Mouse (Mus musculus) Muller cell, postnatal 12 days (primary cell): Measurements from ENCODE around the gene Fam83f.
A peak's percentile ranks its signal among the peaks of the same experiment; 100 is the strongest.
"Not testable (repeated sequence)": the region's sequence is repeated elsewhere in the genome, so short reads cannot be mapped to it uniquely, and the experiment has no call there.

Source experiments
- DNase-seq: peaks from one replicate; pipeline ENCODE4 v3.0.0-alpha.2; 2015; ENCODE audit errors: inconsistent ontology term

Fam83f gene

GRCm38 (mm10) chr15:80705828-80706549 is 34.3 kb downstream of the Fam83f start:
- DNase-seq: peak; percentile 75

GRCm38 (mm10) chr15:80706596-80706995 is 34.9 kb downstream of the Fam83f start:
- DNase-seq: no peak

GRCm38 (mm10) chr15:80707088-80707487 is 35.4 kb downstream of the Fam83f start:
- peak; percentile 90 for DNase-seq

- peak; percentile 93 for DNase-seq
These were observed 37.9 kb downstream of the Fam83f start for GRCm38 (mm10) chr15:80709593-80709992.

- no peak for DNase-seq
These were observed 38.6 kb downstream of the Fam83f start for GRCm38 (mm10) chr15:80710257-80710607.

GRCm38 (mm10) chr15:80710608-80711363 is 39.1 kb downstream of the Fam83f start, which contains the start of gene Tnrc6b:
Gene Tnrc6b, plus strand, starts transcription at chr15:80711313.
- peak; percentile 100 for DNase-seq

- DNase-seq: peak; percentile 81
These were observed 39.9 kb downstream of the Fam83f start for GRCm38 (mm10) chr15:80711401-80712151.

- no peak for DNase-seq
These were observed 42.7 kb downstream of the Fam83f start for GRCm38 (mm10) chr15:80714299-80714698.

GRCm38 (mm10) chr15:80716631-80717135 is 45.0 kb downstream of the Fam83f start:
- DNase-seq: no peak

GRCm38 (mm10) chr15:80717431-80717830 is 45.8 kb downstream of the Fam83f start:
- DNase-seq: peak; percentile 24

- no peak for DNase-seq
These were observed 48.6 kb downstream of the Fam83f start for GRCm38 (mm10) chr15:80720249-80720648.

GRCm38 (mm10) chr15:80721861-80722260 is 50.2 kb downstream of the Fam83f start:
- DNase-seq: no peak

GRCm38 (mm10) chr15:80722366-80722765 is 50.7 kb downstream of the Fam83f start:
- DNase-seq: no peak

- no peak for DNase-seq
These were observed 57.8 kb downstream of the Fam83f start for GRCm38 (mm10) chr15:80729477-80729876.

GRCm38 (mm10) chr15:80731043-80731442 is 59.4 kb downstream of the Fam83f start:
- DNase-seq: no peak

GRCm38 (mm10) chr15:80731511-80731910 is 59.9 kb downstream of the Fam83f start:
- no peak for DNase-seq

- peak; percentile 10 for DNase-seq
These were observed 60.8 kb downstream of the Fam83f start for GRCm38 (mm10) chr15:80732266-80733030.

- DNase-seq: no peak
These were observed 63.7 kb downstream of the Fam83f start for GRCm38 (mm10) chr15:80735300-80735699.

- DNase-seq: not testable (repeated sequence)
These were observed 64.1 kb downstream of the Fam83f start for GRCm38 (mm10) chr15:80735708-80736107.

- no peak for DNase-seq
These were observed 64.9 kb downstream of the Fam83f start for GRCm38 (mm10) chr15:80736553-80736952.

- DNase-seq: no peak
These were observed 66.6 kb downstream of the Fam83f start for GRCm38 (mm10) chr15:80738244-80738643.
